Mouse (Mus musculus) small intestine, adult 2 months (tissue): ENCODE results near the gene Atp5f1.

Experiments used
- CTCF ChIP-seq: fragments of 200-500 bp; IDR thresholded peaks from 2 replicates; pipeline ENCODE4 v1.5.1; 2012; ENCODE audit warnings: low read depth, mild to moderate bottlenecking, control low read depth, inconsistent platforms, low read length, moderate library complexity, mixed read lengths; ENCODE audit not compliant: insufficient replicate concordance, insufficient read length; ENCODE audit errors: extremely low read depth
- POLR2A ChIP-seq: fragments of 200-500 bp; IDR thresholded peaks from 2 replicates; pipeline ENCODE4 v1.6.1; 2012; ENCODE audit warnings: low read depth, mild to moderate bottlenecking, control low read depth, inconsistent platforms, low read length, moderate library complexity

DNA sequence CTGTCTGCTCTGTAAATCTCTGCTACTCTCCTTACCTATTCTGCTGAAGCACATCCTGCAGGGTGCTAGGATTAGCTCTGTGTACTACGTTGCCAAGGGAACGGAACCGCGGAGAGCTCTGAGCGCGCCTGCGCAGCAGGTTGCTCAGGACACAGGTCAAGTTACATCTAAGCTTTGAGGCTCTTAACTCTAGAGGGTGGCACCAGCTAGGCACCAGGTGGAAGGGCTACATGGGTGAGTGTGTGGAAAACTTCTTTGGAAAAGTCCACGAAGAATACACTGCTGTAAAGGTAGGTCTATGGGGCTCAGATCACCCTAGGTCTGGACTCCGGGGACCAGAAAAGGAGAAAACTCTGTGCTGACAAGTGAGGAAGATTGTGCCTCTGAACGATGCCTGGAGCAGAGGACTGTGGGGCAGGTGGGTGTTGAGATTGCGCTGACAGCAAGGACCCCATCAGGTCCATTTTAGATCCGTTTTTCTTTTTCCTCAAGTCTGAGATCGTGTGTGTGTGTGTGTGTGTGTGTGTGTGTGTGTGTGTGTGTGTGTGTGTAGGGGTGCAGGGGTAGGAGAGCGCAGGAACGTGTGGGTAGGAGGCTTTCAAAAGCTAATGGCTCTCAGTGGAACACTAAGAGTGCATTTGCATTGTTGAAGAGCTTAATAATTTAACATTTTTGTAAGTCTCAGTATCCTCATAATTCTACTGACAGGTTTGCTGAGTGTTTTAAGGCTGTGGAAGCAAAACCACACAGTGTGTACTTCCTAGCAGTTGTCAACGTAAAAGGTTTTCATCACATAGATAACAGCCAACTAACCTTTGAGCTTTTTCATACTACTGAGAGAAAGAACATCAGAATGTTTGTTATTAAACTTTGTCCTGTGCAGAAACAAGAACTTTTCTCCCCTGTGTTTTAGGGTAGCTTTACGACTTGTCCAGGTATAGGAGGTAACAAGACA, 41.8 kb upstream of the Atp5f1 start:
- TF ChIP-seq CTCF, result no peak
- no peak for TF ChIP-seq POLR2A
